Mouse (Mus musculus) limb, embryonic 11.5 days (tissue): ENCODE measurements around the gene Pms1. TPM values are rescaled to one million over a fixed set of nuclear protein-coding genes. Genes with fewer than 3 reads are reported as not detected.

Source experiments
- ATAC-seq: fragments of 200-750 bp; cut with Nextera tagmentation; 2 replicates; pipeline ENCODE4 v1.8.0; 2017; ENCODE audit warnings: low read depth; ENCODE audit not compliant: insufficient number of reproducible peaks, low FRiP score, low TSS enrichment
- DNase-seq: peaks from one replicate; pipeline ENCODE4 v3.0.0-alpha.2; 2015; ENCODE audit warnings: low spot score
- H3K27ac ChIP-seq: fragments of 300-500 bp; sonication (generic); replicated peaks from 2 replicates; pipeline ENCODE4 v1.5.1; 2014; ENCODE audit warnings: low read depth, mild to moderate bottlenecking, low read length
- H3K27me3 ChIP-seq: fragments of 300-500 bp; sonication (generic); 2 replicates; pipeline ENCODE4 v1.6.1; 2014; ENCODE audit warnings: mild to moderate bottlenecking, low read length, mixed read lengths; ENCODE audit not compliant: control insufficient read depth, insufficient read depth
- H3K36me3 ChIP-seq: fragments of 300-500 bp; sonication (generic); 2 replicates; pipeline ENCODE4 v1.6.1; 2014; ENCODE audit warnings: mild to moderate bottlenecking, low read length, moderate library complexity, mixed read lengths; ENCODE audit not compliant: control insufficient read depth, insufficient read depth
- H3K4me1 ChIP-seq: fragments of 300-500 bp; sonication (generic); 2 replicates; pipeline ENCODE4 v1.6.1; 2014; ENCODE audit warnings: low read length, mixed read lengths; ENCODE audit not compliant: control insufficient read depth, insufficient read depth
- H3K4me2 ChIP-seq: fragments of 300-500 bp; sonication (generic); 2 replicates; pipeline ENCODE4 v1.6.1; 2014; ENCODE audit warnings: low read depth, mild to moderate bottlenecking, moderate library complexity; ENCODE audit not compliant: severe bottlenecking
- H3K4me3 ChIP-seq: fragments of 300-500 bp; sonication (generic); 2 replicates; pipeline ENCODE4 v1.5.1; 2014; ENCODE audit warnings: low read depth, low read length
- H3K9ac ChIP-seq: fragments of 300-500 bp; sonication (generic); 2 replicates; pipeline ENCODE4 v1.6.1; 2014; ENCODE audit warnings: mild to moderate bottlenecking, low read length
- H3K9me3 ChIP-seq: fragments of 300-500 bp; sonication (generic); 2 replicates; pipeline ENCODE4 v1.6.1; 2016; ENCODE audit warnings: low read length; ENCODE audit not compliant: control insufficient read depth
- WGBS: fragments of 180-500 bp; shearing (Covaris S2); extraction: QIAGEN DNeasy Blood & Tissue Kit; methylation state at CpG from one replicate; pipeline ENCODE4 v1.1.7; 2014; 5-methylcytosine and 5-hydroxymethylcytosine counted together
- polyA plus RNA-seq: library from polyadenylated mRNA; unstranded; fragments of >200 nt; fragmentation: Nextera tagmentation; extraction: Ambion mirVana; gene quantifications from 2 replicates; pipeline ENCODE4 v1.2.1, GENCODE M21; 2014

Gene Pms1
- polyA plus RNA-seq, 1 experiment from 2014 or later = 27.4 TPM

GRCm38 (mm10) chr1:53225616-53226015 lies 71.2 kb downstream of the Pms1 start:
- no peak overlapping the region for H3K9ac ChIP-seq
- H3K4me2 ChIP-seq = no peak overlapping the region
- H3K27me3 ChIP-seq = no peaks in the 10 kb centered on the region
- H3K36me3 ChIP-seq = no peaks in the 10 kb centered on the region
- H3K9me3 ChIP-seq = 0 out of 2 replicates have a peak, but pooled peaks cover 2% of the 10 kb centered on the region
- no peak overlapping the region for H3K27ac ChIP-seq
- ATAC-seq (no peak), DNase-seq (no peak)
- 87% methylated on average over 3 of the region's 3 CpGs for WGBS
- H3K4me1 ChIP-seq = no peaks in the 10 kb centered on the region
- H3K4me3 ChIP-seq = no peak overlapping the region

GRCm38 (mm10) chr1:53224775-53225174 lies 72.0 kb downstream of the Pms1 start:
- Histone ChIP-seq H3K36me3 (no peaks in the 10 kb centered on the region), H3K9me3 (0 out of 2 replicates have a peak, but pooled peaks cover 2% of the 10 kb centered on the region), H3K4me2 (no peak overlapping the region), H3K27me3 (no peaks in the 10 kb centered on the region), H3K9ac (no peak overlapping the region), H3K4me1 (no peaks in the 10 kb centered on the region), H3K27ac (no peak overlapping the region), H3K4me3 (no peak overlapping the region)
- 84% methylated on average over 1 of the region's 1 CpGs for WGBS
- DNase-seq (no peak), ATAC-seq (no peak)

- Histone ChIP-seq H3K4me2 (no peak overlapping the region), H3K9ac (no peak overlapping the region), H3K4me3 (no peak overlapping the region), H3K36me3 (no peaks in the 10 kb centered on the region), H3K9me3 (no peaks in the 10 kb centered on the region), H3K27me3 (no peaks in the 10 kb centered on the region), H3K4me1 (no peaks in the 10 kb centered on the region), H3K27ac (no peak overlapping the region)
- no peak for ATAC-seq
- DNase-seq = no peak
Measured at GRCm38 (mm10) chr1:53210136-53210535, 86.7 kb downstream of the Pms1 start.

GRCm38 (mm10) chr1:53203902-53204301 lies 92.9 kb downstream of the Pms1 start:
- WGBS = 95% methylated on average over 2 of the region's 2 CpGs
- no peak overlapping the region for H3K4me3 ChIP-seq
- H3K27me3 ChIP-seq = no peaks in the 10 kb centered on the region
- DNase-seq (no peak), ATAC-seq (no peak)
- no peak overlapping the region for H3K9ac ChIP-seq
- H3K27ac ChIP-seq = no peak overlapping the region
- peaks cover 7% of the 10 kb centered on the region for H3K4me1 ChIP-seq
- H3K4me2 ChIP-seq = no peak overlapping the region
- no peaks in the 10 kb centered on the region for H3K36me3 ChIP-seq
- no peaks in the 10 kb centered on the region for H3K9me3 ChIP-seq

GRCm38 (mm10) chr1:53201630-53202199 lies 95.1 kb downstream of the Pms1 start:
- Histone ChIP-seq H3K36me3 (no peaks in the 10 kb centered on the region), H3K9ac (no peak overlapping the region), H3K4me1 (peaks cover 9% of the 10 kb centered on the region), H3K27me3 (no peaks in the 10 kb centered on the region), H3K9me3 (no peaks in the 10 kb centered on the region), H3K4me2 (no peak overlapping the region), H3K27ac (no peak overlapping the region), H3K4me3 (no peak overlapping the region)
- ATAC-seq = 0 out of 2 replicates have a peak, but pooled peaks have one; percentile 59
- DNase-seq = no peak
- WGBS = 13% methylated on average over 2 of the region's 2 CpGs

GRCm38 (mm10) chr1:53194536-53194935 lies 102.3 kb downstream of the Pms1 start:
- Histone ChIP-seq H3K27ac (no peak overlapping the region), H3K4me2 (no peak overlapping the region), H3K4me3 (no peak overlapping the region), H3K9ac (no peak overlapping the region), H3K4me1 (0 out of 2 replicates have a peak, but pooled peaks cover 2% of the 10 kb centered on the region), H3K9me3 (no peaks in the 10 kb centered on the region), H3K27me3 (no peaks in the 10 kb centered on the region), H3K36me3 (no peaks in the 10 kb centered on the region)
- WGBS = 89% methylated on average over 3 of the region's 3 CpGs
- DNase-seq (no peak), ATAC-seq (no peak)

GRCm38 (mm10) chr1:53191234-53191633 lies 105.6 kb downstream of the Pms1 start:
- Histone ChIP-seq H3K4me1 (no peaks in the 10 kb centered on the region), H3K4me3 (no peak overlapping the region), H3K9me3 (no peaks in the 10 kb centered on the region), H3K36me3 (no peaks in the 10 kb centered on the region), H3K27me3 (no peaks in the 10 kb centered on the region), H3K9ac (no peak overlapping the region), H3K27ac (no peak overlapping the region), H3K4me2 (no peak overlapping the region)
- DNase-seq (no peak), ATAC-seq (no peak; the same call in 1 of the 2 replicates)
- WGBS = 86% methylated on average over 3 of the region's 3 CpGs

- 90% methylated on average over 3 of the region's 3 CpGs for WGBS
Measured at GRCm38 (mm10) chr1:53189620-53190019, 107.2 kb downstream of the Pms1 start.

GRCm38 (mm10) chr1:53187536-53187935 lies 109.3 kb downstream of the Pms1 start, which contains the start of gene 1700019A02Rik:
1700019A02Rik (minus strand) TSS chr1:53187636.
- no peaks in the 10 kb centered on the region for H3K9me3 ChIP-seq
- WGBS = 95% methylated on average over 8 of the region's 8 CpGs
- no peaks in the 10 kb centered on the region for H3K4me1 ChIP-seq
- no peak within 1 kb of the TSS for H3K9ac ChIP-seq
- no peak for DNase-seq
- no peak for ATAC-seq
- H3K27ac ChIP-seq = no peak within 1 kb of the TSS
- no peaks in the 10 kb centered on the region for H3K36me3 ChIP-seq
- no peak within 1 kb of the TSS for H3K4me2 ChIP-seq
- H3K4me3 ChIP-seq = no peak within 1 kb of the TSS
- no peaks in the 10 kb centered on the region for H3K27me3 ChIP-seq

More at GRCm38 (mm10) chr1:53189620-53190019, 107.2 kb downstream of the Pms1 start:
- Histone ChIP-seq H3K9me3 (no peaks in the 10 kb centered on the region), H3K4me3 (no peak overlapping the region), H3K36me3 (no peaks in the 10 kb centered on the region), H3K4me2 (no peak overlapping the region), H3K27me3 (no peaks in the 10 kb centered on the region), H3K9ac (no peak overlapping the region), H3K4me1 (no peaks in the 10 kb centered on the region), H3K27ac (no peak overlapping the region)
- no peak for ATAC-seq
- no peak for DNase-seq
